Mouse (Mus musculus): ENCODE measurements around the gene Scin. TPM values are rescaled to one million over a fixed set of nuclear protein-coding genes. Genes with fewer than 3 reads are reported as not detected.

Gene Scin
- polyA plus RNA-seq, 1 experiment, result 0.60 TPM

DNA sequence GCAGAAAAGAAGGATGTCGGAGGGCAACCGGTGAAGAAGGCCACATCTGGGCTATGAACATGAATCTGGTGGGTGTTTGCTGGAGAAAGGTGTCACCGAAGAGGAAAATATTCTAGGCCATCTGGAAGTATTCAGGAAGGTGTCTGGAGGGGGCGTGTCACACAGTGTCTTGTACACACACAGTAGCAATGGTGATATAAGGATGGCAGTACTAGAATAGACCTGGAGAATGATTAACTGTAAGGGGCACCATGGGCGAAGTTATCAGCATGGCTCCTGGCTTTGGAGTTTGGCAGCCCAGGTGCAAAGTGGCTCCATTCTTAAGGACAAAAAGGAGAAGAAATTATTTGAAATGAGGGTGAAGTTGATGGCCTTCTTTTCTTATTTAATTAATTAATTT lies 17.8 kb downstream of the Scin start:
- no peaks in the 10 kb centered on the region for H3K36me3 ChIP-seq (ENCODE audit: control insufficient read depth, insufficient read depth, low read length, poor library complexity, severe bottlenecking)
- H3K9me3 ChIP-seq (replicated peaks; ENCODE audit: control insufficient read depth, insufficient read depth, low read length, poor library complexity, severe bottlenecking), result no peaks in the 10 kb centered on the region
- no peak overlapping the region for H3K27ac ChIP-seq (ENCODE audit: insufficient read depth, low read length)
- no peak overlapping the region for H3K9ac ChIP-seq (ENCODE audit: low read depth, poor library complexity, severe bottlenecking)
- H3K27me3 ChIP-seq (ENCODE audit: control insufficient read depth, insufficient read depth, low read length, poor library complexity, severe bottlenecking), result no peaks in the 10 kb centered on the region
- TF ChIP-seq EP300 (IDR thresholded peaks at IDR 0.05; ENCODE audit: insufficient read depth, low read depth, low read length) (no peak), CTCF (IDR thresholded peaks at IDR 0.05; ENCODE audit: low read depth, low read length) (no peak), POLR2A (IDR thresholded peaks at IDR 0.05; ENCODE audit: insufficient read depth, low read length) (no peak)
- no peak overlapping the region for H3K4me3 ChIP-seq (ENCODE audit: low read depth, low read length)
- H3K4me1 ChIP-seq (ENCODE audit: control insufficient read depth, insufficient read depth, low read length), result no peaks in the 10 kb centered on the region

DNA sequence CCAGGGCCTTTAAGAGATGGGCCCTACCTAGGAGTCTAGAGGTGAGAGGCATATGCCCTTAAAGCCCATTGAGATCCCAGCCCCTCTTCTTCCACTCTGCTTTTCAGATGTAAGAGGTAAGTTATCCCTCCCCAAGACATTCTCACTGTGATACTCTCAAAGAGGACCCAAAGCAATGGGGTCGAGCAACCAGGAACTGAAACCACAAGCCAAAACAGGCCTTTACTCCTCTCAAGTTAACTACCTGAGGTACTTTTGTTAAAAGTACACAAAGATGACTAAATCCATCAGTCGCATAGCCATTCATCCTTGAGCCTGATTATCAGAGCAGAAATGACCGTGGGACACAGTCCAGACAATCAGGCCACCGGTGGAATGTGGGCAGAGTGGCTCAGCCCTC lies 19.1 kb downstream of the Scin start:
- TF ChIP-seq EP300 (IDR thresholded peaks at IDR 0.05; ENCODE audit: insufficient read depth, low read depth, low read length) (no peak), POLR2A (IDR thresholded peaks at IDR 0.05; ENCODE audit: insufficient read depth, low read length) (no peak), CTCF (IDR thresholded peaks at IDR 0.05; ENCODE audit: low read depth, low read length) (no peak)

DNA sequence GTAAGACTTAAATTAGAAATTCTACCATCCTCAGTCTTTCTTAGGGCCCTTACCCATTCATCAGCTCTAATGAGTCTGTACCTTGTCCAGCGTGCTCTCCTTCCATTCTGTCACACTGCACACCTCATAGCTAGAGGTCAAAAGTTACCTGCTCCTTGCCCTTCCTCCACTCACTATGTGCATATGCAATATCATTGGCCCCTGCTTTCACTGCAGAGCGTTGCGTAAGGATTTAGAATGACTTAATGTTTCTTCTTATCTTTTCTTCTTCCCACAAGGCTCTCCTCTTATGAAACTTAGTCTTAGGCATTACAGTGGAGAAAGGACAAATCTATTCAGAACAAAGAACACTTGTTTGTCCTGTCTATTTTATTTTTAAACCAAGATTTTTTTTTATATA lies 20.0 kb downstream of the Scin start:
- TF ChIP-seq POLR2A (IDR thresholded peaks at IDR 0.05; ENCODE audit: insufficient read depth, low read length) (no peak), CTCF (IDR thresholded peaks at IDR 0.05; ENCODE audit: low read depth, low read length) (no peak), EP300 (IDR thresholded peaks at IDR 0.05; ENCODE audit: insufficient read depth, low read depth, low read length) (no peak)
- Histone ChIP-seq H3K4me3 (ENCODE audit: low read depth, low read length) (no peak overlapping the region), H3K27me3 (ENCODE audit: control insufficient read depth, insufficient read depth, low read length, poor library complexity, severe bottlenecking) (no peaks in the 10 kb centered on the region), H3K4me1 (ENCODE audit: control insufficient read depth, insufficient read depth, low read length) (no peaks in the 10 kb centered on the region), H3K36me3 (ENCODE audit: control insufficient read depth, insufficient read depth, low read length, poor library complexity, severe bottlenecking) (no peaks in the 10 kb centered on the region), H3K9me3 (replicated peaks; ENCODE audit: control insufficient read depth, insufficient read depth, low read length, poor library complexity, severe bottlenecking) (no peaks in the 10 kb centered on the region), H3K9ac (ENCODE audit: low read depth, poor library complexity, severe bottlenecking) (no peak overlapping the region), H3K27ac (ENCODE audit: insufficient read depth, low read length) (no peak overlapping the region)

More for the DNA sequence above, 19.1 kb downstream of the Scin start:
- Histone ChIP-seq H3K36me3 (ENCODE audit: control insufficient read depth, insufficient read depth, low read length, poor library complexity, severe bottlenecking) (no peaks in the 10 kb centered on the region), H3K4me3 (ENCODE audit: low read depth, low read length) (no peak overlapping the region), H3K9me3 (replicated peaks; ENCODE audit: control insufficient read depth, insufficient read depth, low read length, poor library complexity, severe bottlenecking) (no peaks in the 10 kb centered on the region), H3K27ac (ENCODE audit: insufficient read depth, low read length) (no peak overlapping the region), H3K4me1 (ENCODE audit: control insufficient read depth, insufficient read depth, low read length) (no peaks in the 10 kb centered on the region), H3K27me3 (ENCODE audit: control insufficient read depth, insufficient read depth, low read length, poor library complexity, severe bottlenecking) (no peaks in the 10 kb centered on the region), H3K9ac (ENCODE audit: low read depth, poor library complexity, severe bottlenecking) (no peak overlapping the region)

DNA sequence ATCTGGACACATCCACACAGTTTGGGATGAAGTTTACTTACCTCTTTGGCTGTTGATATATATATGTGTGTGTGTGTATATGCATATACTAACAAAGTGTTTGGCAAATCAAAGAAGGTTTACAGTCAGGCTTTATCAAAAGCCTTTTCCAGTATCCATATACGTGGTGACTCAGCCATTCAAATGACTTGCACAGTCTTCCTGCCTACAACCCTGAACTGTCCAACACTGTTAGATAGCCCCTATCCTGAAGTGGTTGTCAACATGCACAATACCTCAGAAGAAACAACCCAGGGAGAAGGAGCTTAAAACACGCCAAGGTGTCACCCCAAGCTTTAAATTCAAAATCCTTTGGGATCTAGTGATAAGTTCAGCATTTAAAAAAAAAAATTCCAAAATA lies 20.4 kb downstream of the Scin start:
- no peak overlapping the region for H3K9ac ChIP-seq (ENCODE audit: low read depth, poor library complexity, severe bottlenecking)
- no peaks in the 10 kb centered on the region for H3K9me3 ChIP-seq (replicated peaks; ENCODE audit: control insufficient read depth, insufficient read depth, low read length, poor library complexity, severe bottlenecking)
- TF ChIP-seq POLR2A (IDR thresholded peaks at IDR 0.05; ENCODE audit: insufficient read depth, low read length) (no peak), EP300 (IDR thresholded peaks at IDR 0.05; ENCODE audit: insufficient read depth, low read depth, low read length) (no peak), CTCF (IDR thresholded peaks at IDR 0.05; ENCODE audit: low read depth, low read length) (no peak)
- no peaks in the 10 kb centered on the region for H3K4me1 ChIP-seq (ENCODE audit: control insufficient read depth, insufficient read depth, low read length)
- H3K4me3 ChIP-seq (ENCODE audit: low read depth, low read length), result no peak overlapping the region
- H3K36me3 ChIP-seq (ENCODE audit: control insufficient read depth, insufficient read depth, low read length, poor library complexity, severe bottlenecking), result no peaks in the 10 kb centered on the region
- no peaks in the 10 kb centered on the region for H3K27me3 ChIP-seq (ENCODE audit: control insufficient read depth, insufficient read depth, low read length, poor library complexity, severe bottlenecking)
- H3K27ac ChIP-seq (ENCODE audit: insufficient read depth, low read length), result no peak overlapping the region

DNA sequence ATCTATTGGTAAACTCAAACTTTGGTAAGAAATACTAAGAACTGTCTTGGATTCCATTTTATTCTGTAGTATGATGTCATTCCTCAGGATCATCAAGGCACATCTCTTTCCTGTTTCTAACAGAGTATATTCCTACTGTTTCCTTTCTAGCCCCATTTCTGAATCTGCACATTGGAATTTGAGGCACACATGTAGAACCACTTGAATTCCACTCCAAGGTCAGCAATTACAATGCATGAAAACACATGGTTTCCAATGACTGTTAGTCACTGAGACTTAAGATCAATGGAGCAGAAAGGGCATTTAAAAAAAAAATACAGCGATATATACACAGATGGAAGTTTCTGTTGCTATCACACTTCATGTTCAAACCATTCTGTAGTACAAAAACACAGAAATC lies 24.8 kb downstream of the Scin start:
- TF ChIP-seq EP300 (IDR thresholded peaks at IDR 0.05; ENCODE audit: insufficient read depth, low read depth, low read length) (no peak), CTCF (IDR thresholded peaks at IDR 0.05; ENCODE audit: low read depth, low read length) (no peak), POLR2A (IDR thresholded peaks at IDR 0.05; ENCODE audit: insufficient read depth, low read length) (no peak)
- Histone ChIP-seq H3K36me3 (ENCODE audit: control insufficient read depth, insufficient read depth, low read length, poor library complexity, severe bottlenecking) (no peaks in the 10 kb centered on the region), H3K27ac (ENCODE audit: insufficient read depth, low read length) (no peak overlapping the region), H3K9ac (ENCODE audit: low read depth, poor library complexity, severe bottlenecking) (no peak overlapping the region), H3K4me3 (ENCODE audit: low read depth, low read length) (no peak overlapping the region), H3K9me3 (replicated peaks; ENCODE audit: control insufficient read depth, insufficient read depth, low read length, poor library complexity, severe bottlenecking) (no peaks in the 10 kb centered on the region), H3K27me3 (ENCODE audit: control insufficient read depth, insufficient read depth, low read length, poor library complexity, severe bottlenecking) (no peaks in the 10 kb centered on the region), H3K4me1 (ENCODE audit: control insufficient read depth, insufficient read depth, low read length) (no peaks in the 10 kb centered on the region)

DNA sequence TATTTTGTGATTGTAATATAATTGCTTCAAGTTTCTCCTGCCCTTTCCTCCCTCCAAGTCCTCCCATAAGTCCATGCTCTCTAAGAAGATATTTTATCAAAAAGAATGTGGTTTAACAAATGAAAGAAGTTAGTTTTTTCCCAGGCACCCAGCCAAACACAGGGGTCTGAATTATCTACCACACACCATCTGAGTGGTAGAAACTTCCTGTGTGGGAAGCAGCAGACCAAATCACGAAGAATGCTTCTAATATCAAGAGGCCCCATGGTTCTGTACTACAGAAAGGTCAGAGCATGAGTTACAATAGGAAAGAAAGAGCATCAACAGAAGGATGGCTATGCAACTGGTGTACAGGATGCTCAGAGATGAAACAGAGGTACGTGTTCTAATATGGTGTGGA lies 25.9 kb downstream of the Scin start:
- Histone ChIP-seq H3K4me3 (ENCODE audit: low read depth, low read length) (no peak overlapping the region), H3K27me3 (ENCODE audit: control insufficient read depth, insufficient read depth, low read length, poor library complexity, severe bottlenecking) (no peaks in the 10 kb centered on the region), H3K9me3 (replicated peaks; ENCODE audit: control insufficient read depth, insufficient read depth, low read length, poor library complexity, severe bottlenecking) (no peaks in the 10 kb centered on the region), H3K27ac (ENCODE audit: insufficient read depth, low read length) (no peak overlapping the region), H3K4me1 (ENCODE audit: control insufficient read depth, insufficient read depth, low read length) (no peaks in the 10 kb centered on the region), H3K36me3 (ENCODE audit: control insufficient read depth, insufficient read depth, low read length, poor library complexity, severe bottlenecking) (no peaks in the 10 kb centered on the region), H3K9ac (ENCODE audit: low read depth, poor library complexity, severe bottlenecking) (no peak overlapping the region)
- TF ChIP-seq POLR2A (IDR thresholded peaks at IDR 0.05; ENCODE audit: insufficient read depth, low read length), result no peak
- no peak for TF ChIP-seq EP300 (IDR thresholded peaks at IDR 0.05; ENCODE audit: insufficient read depth, low read depth, low read length)
- no peak for TF ChIP-seq CTCF (IDR thresholded peaks at IDR 0.05; ENCODE audit: low read depth, low read length)

Data from ES-Bruce4 (cell line).